Mouse (Mus musculus): ENCODE measurements around the gene Tubg2. TPM values are rescaled to one million over a fixed set of nuclear protein-coding genes. Genes with fewer than 3 reads are reported as not detected.
A peak's percentile ranks its signal among the peaks of the same experiment; 100 is the strongest.

Gene Tubg2
- polyA plus RNA-seq, 1 experiment from 2014 or later = 7.3 TPM

DNA sequence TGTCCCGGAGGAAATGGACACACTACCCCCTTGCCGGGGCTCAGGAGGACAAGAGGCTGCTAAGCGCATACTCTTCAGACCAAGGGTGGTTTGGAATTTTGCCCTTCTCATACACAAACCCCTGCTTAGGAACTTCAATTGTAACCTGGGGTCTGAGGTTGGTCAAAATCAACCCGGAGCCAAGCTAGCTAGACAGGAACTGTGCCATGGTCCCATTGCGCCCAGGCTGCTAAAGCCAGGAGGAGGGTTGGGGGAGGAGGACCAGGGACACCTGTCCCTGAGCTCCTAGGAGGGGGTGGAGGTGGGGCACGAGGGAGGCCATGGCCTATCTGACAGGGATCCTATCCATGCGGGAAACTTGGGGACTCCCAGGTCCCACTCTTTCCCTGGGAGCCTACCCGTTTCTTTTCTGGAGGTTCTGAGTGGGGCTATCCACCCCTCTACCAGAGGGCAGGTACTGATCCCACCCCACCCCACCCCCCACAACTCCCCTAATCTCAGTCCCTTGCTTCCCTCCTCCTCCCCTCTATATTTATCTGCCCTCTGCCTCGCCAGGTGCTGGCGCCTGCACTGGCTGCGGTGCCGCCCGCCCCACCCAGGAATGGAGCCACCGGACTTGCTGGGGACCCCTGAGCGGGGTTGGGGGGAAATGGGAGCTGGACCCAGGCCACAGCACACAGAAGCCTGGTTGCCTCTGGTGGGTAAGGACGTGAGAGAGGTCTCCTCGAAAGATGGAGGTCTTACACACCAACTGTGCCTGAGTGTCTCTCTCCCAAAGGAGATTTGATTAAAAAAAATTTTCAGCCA is 13.8 kb downstream of the Tubg2 start:
- Histone ChIP-seq H3K4me3 (peak overlapping the region; percentile 74), H3K4me1 (peaks cover 52% of the 10 kb centered on the region), H3K27me3 (peaks cover 79% of the 10 kb centered on the region), H3K36me3 (peaks cover 21% of the 10 kb centered on the region), H3K27ac (no peak overlapping the region), H3K4me2 (replicated peaks) (peak overlapping the region; percentile 89), H3K9me3 (no peaks in the 10 kb centered on the region), H3K9ac (peak overlapping the region; percentile 78)
- WGBS = 13% methylated on average over 17 of the region's 17 CpGs
- ATAC-seq (ENCODE audit: low FRiP score, low read depth) = no peak

DNA sequence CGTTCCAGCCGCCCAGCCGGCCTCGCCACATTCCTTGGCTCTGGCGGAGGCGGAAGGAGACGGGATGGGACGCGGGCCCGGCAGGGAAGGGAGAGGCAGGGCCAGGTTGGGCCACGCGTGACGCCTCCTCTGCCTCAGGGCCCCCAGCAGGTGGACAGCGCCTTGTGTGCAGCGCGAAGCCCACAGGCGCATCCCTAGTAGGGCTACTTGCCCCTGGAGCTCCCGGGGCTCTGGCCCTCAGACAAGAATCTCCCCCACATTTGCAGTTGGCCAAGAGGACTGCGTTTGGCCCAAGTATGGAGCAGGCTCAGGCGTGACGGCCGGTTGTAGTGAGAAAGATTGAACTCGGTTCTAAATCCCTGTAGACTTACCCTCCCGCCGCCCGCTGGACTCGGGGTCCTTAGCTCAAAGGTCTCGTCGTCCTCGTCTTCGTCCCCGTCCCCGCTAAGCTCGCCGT is 14.7 kb downstream of the Tubg2 start, which contains the start of gene Cntnap1:
TSS of gene Cntnap1 (plus strand) at position 170 of the 457 bp plus-strand sequence.
- Histone ChIP-seq H3K4me3 (peak within 1 kb of the TSS; percentile 74), H3K9ac (peak within 1 kb of the TSS; percentile 78), H3K36me3 (peaks cover 21% of the 10 kb centered on the region), H3K27ac (peak within 1 kb of the TSS; percentile 52), H3K4me2 (replicated peaks) (peak within 1 kb of the TSS; percentile 89), H3K4me1 (peaks cover 58% of the 10 kb centered on the region), H3K9me3 (no peaks in the 10 kb centered on the region), H3K27me3 (peaks cover 79% of the 10 kb centered on the region)
- no peak for ATAC-seq (ENCODE audit: low FRiP score, low read depth)
- WGBS = 0% methylated on average over 35 of the region's 35 CpGs

DNA sequence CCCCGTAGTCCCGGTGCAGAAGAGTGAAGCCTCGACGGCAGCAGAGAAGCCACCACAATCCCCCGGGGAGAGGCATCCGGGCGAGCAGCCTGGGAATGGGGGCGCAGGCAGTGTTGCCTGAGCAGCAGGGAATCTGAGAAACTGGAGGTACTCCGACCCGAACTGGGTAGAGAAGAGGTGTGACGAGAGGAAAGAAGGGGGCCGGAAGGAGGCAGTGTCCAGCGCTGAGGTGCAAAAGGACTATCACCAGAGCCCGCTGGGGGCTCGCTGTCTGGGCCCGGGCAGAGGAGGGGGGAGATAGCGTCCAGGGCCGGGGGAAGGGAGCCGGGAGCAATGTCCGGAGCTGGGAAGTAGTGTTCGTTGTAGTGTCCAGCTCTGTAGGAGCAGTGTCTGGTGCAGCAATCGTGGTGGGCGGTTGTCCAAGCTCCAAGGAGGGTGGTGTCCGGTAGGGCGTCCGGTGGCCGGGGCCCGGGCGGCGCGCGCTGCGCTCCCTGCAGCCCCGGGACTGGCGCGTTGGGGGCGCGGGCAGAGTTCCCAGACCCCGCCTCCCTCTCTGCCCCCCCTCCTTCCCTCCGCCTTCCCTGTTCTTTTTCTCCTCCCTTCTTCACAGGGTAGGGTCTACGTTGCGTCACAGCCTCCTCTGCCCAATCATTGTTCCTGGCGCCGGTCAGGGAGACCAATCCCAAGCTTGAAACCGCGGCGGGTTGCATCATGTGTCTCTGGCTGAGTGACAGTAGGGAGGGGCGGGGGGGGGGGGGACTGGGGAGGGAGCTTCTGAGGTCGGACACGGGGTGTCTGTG is 15.3 kb downstream of the Tubg2 start, which contains the start of gene Plekhh3:
TSS of gene Plekhh3 (minus strand) at position 541 of the 800 bp plus-strand sequence.
- WGBS = under 1% methylated on average over 50 of the region's 50 CpGs
- Histone ChIP-seq H3K27ac (peak within 1 kb of the TSS; percentile 72), H3K9me3 (no peaks in the 10 kb centered on the region), H3K4me2 (replicated peaks) (peak within 1 kb of the TSS; percentile 89), H3K27me3 (peaks cover 79% of the 10 kb centered on the region), H3K4me1 (peaks cover 61% of the 10 kb centered on the region), H3K9ac (peak within 1 kb of the TSS; percentile 78), H3K4me3 (peak within 1 kb of the TSS; percentile 74), H3K36me3 (peaks cover 20% of the 10 kb centered on the region)
- ATAC-seq (ENCODE audit: low FRiP score, low read depth) = peak; percentile 96

DNA sequence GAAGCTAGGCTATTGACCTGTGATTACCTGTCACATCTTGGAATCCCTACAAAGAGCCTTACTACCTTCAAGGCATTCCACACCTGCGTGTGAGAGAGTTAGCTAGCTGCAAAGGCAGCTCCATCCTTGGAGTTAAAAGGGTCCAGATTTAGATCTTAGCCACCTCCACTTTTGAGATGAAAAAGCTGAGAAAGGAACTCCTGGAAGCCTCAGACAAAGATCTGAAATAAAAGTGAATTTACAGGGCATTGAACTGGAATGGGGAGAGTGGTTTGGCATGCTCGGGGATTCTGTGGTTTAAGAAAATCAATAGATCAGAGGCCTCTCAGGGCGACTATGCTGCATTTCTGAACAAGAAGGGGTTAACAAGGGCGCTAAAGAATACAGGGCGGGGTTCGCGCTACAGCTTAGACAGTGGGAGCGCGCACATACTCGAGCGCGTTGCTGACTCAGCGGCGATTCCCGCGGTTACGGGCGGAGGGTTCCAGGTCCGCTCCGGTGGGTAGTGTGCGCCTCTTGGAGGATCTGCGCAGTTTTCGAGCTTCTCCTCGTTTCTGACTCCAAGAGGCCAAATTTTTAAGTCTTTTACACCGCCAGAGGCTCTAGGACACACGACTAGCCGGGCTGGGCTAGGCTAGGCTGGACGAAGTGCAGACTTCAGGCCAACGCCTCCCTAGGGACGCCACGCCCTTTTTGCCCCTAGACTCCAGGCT is 16.2 kb downstream of the Tubg2 start:
- under 1% methylated on average over 31 of the region's 31 CpGs for WGBS
- Histone ChIP-seq H3K4me1 (peaks cover 69% of the 10 kb centered on the region), H3K4me3 (peak overlapping the region; percentile 74), H3K27ac (peak overlapping the region; percentile 72), H3K36me3 (peaks cover 13% of the 10 kb centered on the region), H3K4me2 (replicated peaks) (peak overlapping the region; percentile 89), H3K27me3 (peaks cover 79% of the 10 kb centered on the region), H3K9ac (peak overlapping the region; percentile 60), H3K9me3 (no peaks in the 10 kb centered on the region)
- peak; percentile 48 for ATAC-seq (ENCODE audit: low FRiP score, low read depth)

DNA sequence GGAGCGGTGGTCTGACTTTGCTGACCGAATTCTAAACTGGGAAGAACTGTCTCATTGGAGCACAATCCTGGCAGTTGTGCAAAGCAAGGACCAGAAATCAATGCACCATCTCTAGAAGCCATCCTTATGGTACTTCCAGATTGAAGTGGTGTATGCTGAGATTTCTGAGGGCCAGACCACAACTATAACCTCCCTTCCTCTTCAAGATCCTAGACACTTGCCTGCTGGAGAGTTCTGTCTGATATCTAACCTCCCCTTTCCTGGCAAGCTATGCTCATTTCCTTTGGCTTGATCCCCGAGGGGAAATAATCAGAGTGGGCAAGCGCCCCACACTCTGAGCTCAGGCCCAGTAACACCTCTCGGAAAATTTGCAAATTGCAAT is 16.7 kb downstream of the Tubg2 start:
- no peak for ATAC-seq (ENCODE audit: low FRiP score, low read depth)
- Histone ChIP-seq H3K4me1 (peaks cover 74% of the 10 kb centered on the region), H3K4me2 (replicated peaks) (peak overlapping the region; percentile 89), H3K4me3 (peak overlapping the region; percentile 74), H3K36me3 (peaks cover 7% of the 10 kb centered on the region), H3K9me3 (no peaks in the 10 kb centered on the region), H3K9ac (peak overlapping the region; percentile 60), H3K27me3 (peaks cover 79% of the 10 kb centered on the region), H3K27ac (peak overlapping the region; percentile 72)
- 13% methylated on average over 5 of the region's 5 CpGs for WGBS

DNA sequence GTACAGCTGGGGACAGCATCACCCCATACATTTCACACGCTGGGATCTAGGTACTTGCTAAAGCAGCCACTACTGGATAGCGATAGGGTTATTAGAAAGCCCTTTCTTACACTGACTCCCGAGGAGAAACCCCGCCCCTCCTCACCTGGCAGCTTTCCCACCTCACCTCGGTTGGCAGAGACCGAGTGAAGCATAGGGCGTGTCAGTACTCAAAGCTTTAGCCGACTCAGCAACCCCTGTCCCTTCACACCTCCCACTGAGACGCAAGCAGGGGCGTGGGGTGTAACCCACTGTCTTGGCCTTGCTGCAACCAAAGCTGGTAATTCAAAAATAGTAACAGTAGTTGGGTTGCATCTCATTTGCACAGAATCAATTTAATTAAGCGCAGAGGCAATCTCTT is 17.4 kb downstream of the Tubg2 start:
- Histone ChIP-seq H3K4me3 (peak overlapping the region; percentile 40), H3K9me3 (no peaks in the 10 kb centered on the region), H3K4me1 (peaks cover 75% of the 10 kb centered on the region), H3K36me3 (0 out of 2 replicates have a peak, but pooled peaks cover under 1% of the 10 kb centered on the region), H3K9ac (no peak overlapping the region), H3K27me3 (peaks cover 79% of the 10 kb centered on the region), H3K4me2 (replicated peaks) (peak overlapping the region; percentile 89), H3K27ac (no peak overlapping the region)
- ATAC-seq (ENCODE audit: low FRiP score, low read depth) = no peak
- 6% methylated on average over 11 of the region's 11 CpGs for WGBS

DNA sequence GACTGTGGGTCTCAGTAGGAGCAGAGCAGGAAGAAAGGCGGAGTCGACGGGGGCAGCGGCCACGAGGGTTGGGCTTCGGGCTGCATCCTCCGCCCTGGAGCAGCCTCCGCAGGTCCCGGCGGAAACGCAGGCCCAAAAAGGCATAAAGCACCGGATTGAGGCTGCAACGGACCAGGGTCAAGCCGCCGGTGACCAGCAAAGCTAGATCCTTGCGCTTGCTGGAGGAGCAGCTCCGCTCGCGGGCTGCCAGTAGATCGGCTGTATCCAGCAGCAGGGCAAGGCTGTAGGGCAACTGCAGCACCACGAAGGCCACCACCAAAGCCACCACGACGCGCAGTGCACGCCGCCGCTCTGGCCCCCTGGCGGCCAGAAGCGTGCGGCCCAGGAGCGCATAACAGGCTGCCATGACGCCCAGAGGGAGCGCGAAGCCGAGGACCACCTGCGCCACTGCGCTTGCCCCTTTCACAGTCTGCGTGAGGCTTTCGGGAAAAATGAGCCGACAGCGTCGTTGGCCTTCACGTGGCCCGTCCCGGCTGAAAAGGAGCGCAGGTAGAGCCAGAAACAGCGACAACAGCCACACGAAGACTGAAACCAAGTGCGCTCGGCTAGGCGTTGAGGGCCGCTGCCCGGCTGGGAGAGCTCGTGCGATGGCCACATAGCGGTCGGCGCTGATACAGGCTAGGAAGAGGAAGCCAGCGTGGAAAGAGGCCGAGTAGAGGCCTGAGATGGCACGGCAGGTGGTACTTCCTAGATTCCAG is 18.1 kb downstream of the Tubg2 start:
- Histone ChIP-seq H3K4me1 (peaks cover 76% of the 10 kb centered on the region), H3K36me3 (no peaks in the 10 kb centered on the region), H3K9ac (peak overlapping the region; percentile 63), H3K27ac (no peak overlapping the region), H3K27me3 (peaks cover 79% of the 10 kb centered on the region), H3K4me2 (replicated peaks) (peak overlapping the region; percentile 89), H3K9me3 (no peaks in the 10 kb centered on the region), H3K4me3 (peak overlapping the region; percentile 40)
- ATAC-seq (ENCODE audit: low FRiP score, low read depth) = peak; percentile 48; the same call in 1 of the 2 replicates
- WGBS = under 1% methylated on average over 61 of the region's 61 CpGs

DNA sequence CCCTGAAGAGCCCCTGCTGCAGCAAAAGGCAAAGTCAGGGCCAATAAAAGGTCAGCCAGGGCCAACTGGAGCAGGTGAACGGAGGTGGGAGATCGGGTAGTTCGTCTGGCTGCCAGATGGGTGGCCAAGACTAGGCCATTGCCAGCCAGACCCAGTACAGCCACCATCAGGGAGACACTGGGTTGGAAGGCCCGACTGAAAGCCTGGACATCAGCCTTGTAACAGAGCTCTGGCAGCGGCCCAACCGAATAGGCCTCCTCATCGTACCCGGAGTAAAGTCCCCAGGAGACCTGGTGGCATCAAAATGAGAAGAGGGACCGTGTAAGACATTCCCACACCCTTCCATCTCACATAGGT is 18.7 kb downstream of the Tubg2 start:
- WGBS = 28% methylated on average over 9 of the region's 9 CpGs
- H3K27me3 ChIP-seq = peaks cover 79% of the 10 kb centered on the region
- H3K36me3 ChIP-seq = no peaks in the 10 kb centered on the region
- peak overlapping the region; percentile 89 for H3K4me2 ChIP-seq (replicated peaks)
- no peak overlapping the region for H3K27ac ChIP-seq
- H3K9me3 ChIP-seq = no peaks in the 10 kb centered on the region
- H3K4me1 ChIP-seq = peaks cover 70% of the 10 kb centered on the region
- H3K9ac ChIP-seq = peak overlapping the region; percentile 63; the same call in 1 of the 2 replicates
- H3K4me3 ChIP-seq = peak overlapping the region; percentile 40
- ATAC-seq (ENCODE audit: low FRiP score, low read depth) = no peak

DNA sequence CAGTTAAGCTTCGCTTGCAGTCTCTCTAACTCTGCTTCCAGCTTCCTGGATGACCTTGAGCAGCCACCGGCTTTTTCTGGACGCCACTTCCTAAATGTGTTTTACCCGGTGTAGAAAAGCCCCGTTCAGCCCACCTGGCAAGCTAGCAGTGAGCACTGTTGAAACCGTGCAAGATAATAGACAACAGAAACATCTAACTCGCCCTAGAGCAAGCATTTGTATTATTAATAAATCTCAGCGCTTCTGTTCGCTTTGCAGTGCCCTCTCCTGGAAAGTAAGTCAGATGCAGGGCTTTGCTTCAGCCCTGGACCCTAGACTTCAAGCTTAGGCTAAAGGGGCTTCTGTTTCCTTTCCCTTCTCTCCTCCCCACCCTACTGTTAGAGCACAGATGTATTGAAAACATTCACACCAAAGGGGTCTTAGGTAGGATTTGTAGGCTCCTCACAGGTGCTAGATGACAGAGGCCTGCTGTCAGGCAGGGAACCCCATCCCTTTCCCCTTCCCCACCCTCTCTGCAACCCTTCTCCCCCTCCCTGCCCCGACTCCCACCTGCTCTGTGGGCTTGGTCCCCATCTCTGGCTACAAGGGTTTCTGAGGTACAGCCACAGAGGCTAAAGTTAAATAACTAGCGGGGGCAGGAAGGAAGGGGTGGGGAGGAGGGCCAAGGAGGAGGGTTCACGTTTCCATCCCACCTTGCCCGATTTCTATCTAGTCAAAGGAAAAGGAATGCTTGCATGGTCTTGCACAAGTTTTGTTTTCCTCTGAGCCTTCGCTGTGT is 19.3 kb downstream of the Tubg2 start, which contains the start of gene Ccr10:
TSS of gene Ccr10 (minus strand) at position 593 of the 778 bp plus-strand sequence.
- H3K4me1 ChIP-seq = peaks cover 64% of the 10 kb centered on the region

DNA sequence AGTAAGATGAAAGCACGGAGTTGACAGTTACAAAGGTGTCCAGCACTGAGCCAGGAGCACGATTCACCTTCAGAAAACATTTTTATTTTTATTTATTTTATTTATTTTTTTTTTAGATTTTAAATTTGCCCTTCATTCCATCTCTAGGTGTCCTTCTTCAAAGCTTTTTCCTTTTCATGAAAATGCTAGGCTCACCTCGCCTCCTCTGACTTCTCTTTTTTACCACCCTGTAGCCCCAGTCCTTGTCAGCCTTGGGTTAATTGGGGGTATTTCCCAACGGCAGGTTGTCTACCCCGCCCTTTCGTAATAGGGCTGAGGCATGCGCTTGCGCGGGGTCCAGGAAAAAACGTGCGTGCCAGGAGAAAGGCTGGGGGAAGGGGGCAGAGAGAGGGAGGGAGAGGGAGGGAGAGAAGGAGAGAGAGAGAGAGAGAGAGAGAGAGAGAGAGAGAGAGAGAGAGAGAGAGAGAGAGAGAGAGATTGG is 20.0 kb downstream of the Tubg2 start:
- Histone ChIP-seq H3K9ac (0 out of 2 replicates have a peak overlapping the region, but pooled peaks have one; percentile 39), H3K4me3 (peak overlapping the region; percentile 33), H3K4me2 (replicated peaks) (peak overlapping the region; percentile 59), H3K27me3 (peaks cover 76% of the 10 kb centered on the region), H3K36me3 (no peaks in the 10 kb centered on the region), H3K9me3 (no peaks in the 10 kb centered on the region), H3K27ac (no peak overlapping the region), H3K4me1 (peaks cover 57% of the 10 kb centered on the region)
- WGBS = 9% methylated on average over 11 of the region's 11 CpGs
- no peak for ATAC-seq (ENCODE audit: low FRiP score, low read depth)

More for the DNA sequence above, 19.3 kb downstream of the Tubg2 start, which contains the start of gene Ccr10:
- peak within 1 kb of the TSS; percentile 63; the same call in 1 of the 2 replicates for H3K9ac ChIP-seq
- no peaks in the 10 kb centered on the region for H3K9me3 ChIP-seq
- H3K27me3 ChIP-seq = peaks cover 77% of the 10 kb centered on the region
- H3K4me3 ChIP-seq = peak within 1 kb of the TSS; percentile 40
- H3K27ac ChIP-seq = no peak within 1 kb of the TSS
- peak within 1 kb of the TSS; percentile 89 for H3K4me2 ChIP-seq (replicated peaks)
- WGBS = 27% methylated on average over 14 of the region's 14 CpGs
- no peak for ATAC-seq (ENCODE audit: low FRiP score, low read depth)
- H3K36me3 ChIP-seq = no peaks in the 10 kb centered on the region
